Mouse (Mus musculus): ENCODE results near the gene Adcy10. TPM values are rescaled to one million over a fixed set of nuclear protein-coding genes. Genes with fewer than 3 reads are reported as not detected.

Adcy10 gene
- total RNA-seq, 2 experiments from 2014 or later = not detected

Other genes starting within 250 kb of the Adcy10 start
- gene Tiprl, start 248.2 kb upstream of the Adcy10 start, total RNA-seq (2021) = 10 to 100 TPM; 34.0 to 38.0 TPM
- gene Gpr161, start 189.4 kb upstream of the Adcy10 start, total RNA-seq (2021) = 1 to 10 TPM; 1.3 to 1.8 TPM
- gene Dcaf6, start 24.7 kb upstream of the Adcy10 start, total RNA-seq (2021) = 100 to 1,000 TPM; 104 to 106 TPM
- 100 to 1,000 TPM; 580 to 663 TPM for gene Mpc2, start 24.5 kb upstream of the Adcy10 start, total RNA-seq (2021)
- 10 to 100 TPM; 14.4 to 21.4 TPM for gene Mpzl1, start 149.4 kb downstream of the Adcy10 start, total RNA-seq (2021)
- gene Rcsd1, start 224.6 kb downstream of the Adcy10 start, total RNA-seq (2021) = 10 to 100 TPM; 74.2 to 80.7 TPM